Mouse (Mus musculus) mouse trophoblast stem cell (cell line): ENCODE data around the gene Slc35e3.

Source experiments
- in situ Hi-C, 2 experiments: fragments of 300-500 bp; cut with MseI, MboI; formaldehyde crosslinking; loops; 2 replicates in 1 of 2; 3 replicates in 1 of 2; pipeline ENCODE4 v1.15.1; 2025

The Slc35e3 gene

GRCm38 (mm10) chr10:117776281-117777102, 30.3 kb upstream of the Slc35e3 start:
- in situ Hi-C loops: no loop called here

GRCm38 (mm10) chr10:117775401-117776144, 29.4 kb upstream of the Slc35e3 start:
- in situ Hi-C loops: no loop called here

- in situ Hi-C loops: no loop called here
Observed at GRCm38 (mm10) chr10:117774817-117775120, 28.6 kb upstream of the Slc35e3 start.

GRCm38 (mm10) chr10:117774011-117774816, 28.0 kb upstream of the Slc35e3 start:
- in situ Hi-C loops: no loop called here

GRCm38 (mm10) chr10:117773106-117773720, 27.0 kb upstream of the Slc35e3 start:
- in situ Hi-C loops: no loop called here

- in situ Hi-C loops: no loop called here
Observed at GRCm38 (mm10) chr10:117772364-117773105, 26.4 kb upstream of the Slc35e3 start.

GRCm38 (mm10) chr10:117771131-117771510, 25.0 kb upstream of the Slc35e3 start:
- in situ Hi-C loops: no loop called here

- in situ Hi-C loops: no loop called here
Observed at GRCm38 (mm10) chr10:117770286-117771130, 24.3 kb upstream of the Slc35e3 start.

- in situ Hi-C loops: no loop called here
Observed at GRCm38 (mm10) chr10:117769541-117770285, 23.5 kb upstream of the Slc35e3 start.

- in situ Hi-C loops: no loop called here
Observed at GRCm38 (mm10) chr10:117768141-117768440, 21.9 kb upstream of the Slc35e3 start.

GRCm38 (mm10) chr10:117767286-117768140, 21.3 kb upstream of the Slc35e3 start:
- in situ Hi-C loops: no loop called here

- in situ Hi-C loops: no loop called here
Observed at GRCm38 (mm10) chr10:117766896-117767160, 20.7 kb upstream of the Slc35e3 start.

GRCm38 (mm10) chr10:117766111-117766895, 20.1 kb upstream of the Slc35e3 start:
- in situ Hi-C loops: no loop called here

- in situ Hi-C loops: no loop called here
Observed at GRCm38 (mm10) chr10:117765116-117765894, 19.1 kb upstream of the Slc35e3 start.

- in situ Hi-C loops: no loop called here
Observed at GRCm38 (mm10) chr10:117764598-117764997, 18.4 kb upstream of the Slc35e3 start.

GRCm38 (mm10) chr10:117763588-117764190, 17.5 kb upstream of the Slc35e3 start:
- in situ Hi-C loops: no loop called here

- in situ Hi-C loops: no loop called here
Observed at GRCm38 (mm10) chr10:117762966-117763365, 16.8 kb upstream of the Slc35e3 start.
